Mouse (Mus musculus): ENCODE data around the gene Zfp53.

DNA sequence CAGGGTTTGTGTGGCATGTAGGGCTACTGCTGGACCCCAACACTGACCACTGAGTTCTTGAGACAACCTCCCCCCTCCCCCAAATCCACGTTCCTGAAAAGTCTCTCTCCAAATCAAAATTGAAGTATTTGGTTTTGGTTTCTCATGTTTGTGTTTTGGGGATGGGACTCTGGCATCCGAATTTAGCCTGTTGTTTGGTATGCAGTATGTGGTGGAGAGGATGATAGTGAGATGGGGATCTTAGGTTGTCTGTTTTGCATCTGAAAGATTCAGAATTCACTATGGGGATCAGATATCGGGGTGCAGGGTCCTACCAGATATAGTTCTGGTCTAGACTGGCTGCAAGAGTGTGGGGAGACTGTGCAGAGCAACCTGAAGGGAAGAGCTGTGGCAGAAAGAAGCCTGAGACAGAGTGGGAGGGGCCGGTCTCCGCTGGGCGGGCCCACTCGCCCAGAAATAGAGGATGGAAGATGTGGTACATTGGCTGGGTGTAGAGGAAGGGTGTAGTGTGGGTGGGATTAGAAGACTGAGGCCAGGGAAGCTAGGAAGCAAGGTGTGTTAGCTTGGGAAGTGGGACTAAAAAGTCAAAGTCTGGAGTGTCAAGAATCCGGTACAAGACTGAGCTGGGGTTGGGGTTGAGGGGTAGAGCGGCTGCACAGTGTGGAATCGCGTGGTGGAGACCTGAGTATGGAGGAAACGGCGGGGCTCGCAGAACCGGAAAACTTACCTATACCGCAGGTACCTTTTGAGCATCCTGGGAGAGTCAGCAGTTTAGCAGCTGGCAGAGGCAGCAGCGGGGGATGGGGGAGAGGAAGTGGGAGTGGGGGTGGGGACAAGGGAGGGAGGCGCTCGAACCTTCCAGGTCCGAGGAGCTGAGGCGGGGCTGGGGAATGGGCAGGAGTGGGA lies 46.6 kb downstream of the Zfp53 start, which contains the start of gene Zfp52:
- TF ChIP-seq CTCF (IDR thresholded peaks at IDR 0.05; ENCODE audit: control insufficient read depth, insufficient read depth, insufficient replicate concordance, low read depth, low read length) (no peak), POLR2A (IDR thresholded peaks at IDR 0.05; ENCODE audit: control insufficient read depth, low read depth, low read length) (no peak)

Data from testis, adult 2 months (tissue).